Mouse (Mus musculus) bone marrow, adult 2 months (tissue): ENCODE data around the gene Fam178b.

Experiments
- CTCF ChIP-seq: fragments of 200-500 bp; IDR thresholded peaks from 2 replicates; pipeline ENCODE4 v1.5.1; 2011; ENCODE audit warnings: low read length, control low read depth; ENCODE audit not compliant: control insufficient read depth, insufficient read depth
- POLR2A ChIP-seq: fragments of 200-500 bp; IDR thresholded peaks from 2 replicates; pipeline ENCODE4 v1.6.1; 2011; ENCODE audit warnings: low read depth, mild to moderate bottlenecking, control low read depth, low read length, borderline replicate concordance; ENCODE audit not compliant: control insufficient read depth

DNA sequence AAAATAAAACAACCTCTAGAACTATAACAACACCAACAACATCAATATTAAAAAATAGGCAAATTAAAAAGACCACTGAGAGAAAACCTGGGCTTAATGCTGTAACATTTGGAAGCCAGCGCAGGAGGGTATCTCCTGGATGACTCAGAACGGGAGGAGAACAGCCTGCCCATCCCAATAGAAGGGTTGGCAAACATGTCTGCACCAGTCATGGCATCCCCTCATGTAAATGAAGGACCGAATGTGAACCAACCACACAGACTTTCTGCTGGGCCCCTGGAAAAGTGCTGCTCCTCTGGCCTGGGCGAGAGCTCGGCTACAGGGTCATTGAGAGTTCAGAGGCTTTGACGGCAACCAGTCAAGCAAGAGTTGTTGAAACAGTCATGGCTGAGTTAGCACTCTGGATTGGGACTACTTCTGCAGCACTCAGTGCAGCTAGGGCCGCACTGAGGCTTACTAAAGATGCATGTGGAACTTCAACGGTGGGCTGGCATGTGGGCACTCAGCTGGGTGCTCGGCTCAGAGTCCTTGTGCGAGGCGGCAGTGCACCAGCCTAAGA is 17.7 kb downstream of the Fam178b start:
- no peak for TF ChIP-seq CTCF
- no peak for TF ChIP-seq POLR2A
